Mouse (Mus musculus) adrenal gland, postnatal 10 days (tissue): ENCODE measurements around the gene Fgfr2. TPM values are rescaled to one million over a fixed set of nuclear protein-coding genes. Genes with fewer than 3 reads are reported as not detected.

ENCODE experiments used
- DNase-seq: peaks from one replicate; pipeline ENCODE4 v3.0.0; 2021; ENCODE audit warnings: mixed read lengths
- total RNA-seq, 2 experiments: library from RNA; stranded (reverse); gene quantifications; 2 replicates each; pipeline ENCODE4 v1.2.3; 2021

Gene Fgfr2
- total RNA-seq, 2 experiments from 2014 or later = 128 to 169 TPM

GRCm38 (mm10) chr7:132158321-132159025 is 964.7 kb downstream of the Fgfr2 start:
- DNase-seq = no peak

- peak; percentile 28 for DNase-seq
These were observed 968.7 kb downstream of the Fgfr2 start, which contains the start of gene Cpxm2 for GRCm38 (mm10) chr7:132154368-132154961. Gene Cpxm2 (minus strand): TSS chr7:132154739.

- peak; percentile 15 for DNase-seq
These were observed 969.4 kb downstream of the Fgfr2 start for GRCm38 (mm10) chr7:132153725-132154147.

GRCm38 (mm10) chr7:132145227-132145800 is 977.8 kb downstream of the Fgfr2 start:
- DNase-seq = no peak

- DNase-seq = no peak
These were observed 994.5 kb downstream of the Fgfr2 start for GRCm38 (mm10) chr7:132128687-132129086.

- no peak for DNase-seq
These were observed 998.2 kb downstream of the Fgfr2 start for GRCm38 (mm10) chr7:132124948-132125347.

- no peak for DNase-seq
These were observed 999.9 kb downstream of the Fgfr2 start for GRCm38 (mm10) chr7:132123211-132123610.

GRCm38 (mm10) chr7:132119817-132120216 is 1003.3 kb downstream of the Fgfr2 start:
- DNase-seq = no peak

GRCm38 (mm10) chr7:132111770-132112169 is 1011.4 kb downstream of the Fgfr2 start:
- no peak for DNase-seq

- no peak for DNase-seq
These were observed 1012.8 kb downstream of the Fgfr2 start for GRCm38 (mm10) chr7:132110308-132110707.

- DNase-seq = no peak
These were observed 1016.3 kb downstream of the Fgfr2 start for GRCm38 (mm10) chr7:132106891-132107290.

GRCm38 (mm10) chr7:132105326-132105725 is 1017.8 kb downstream of the Fgfr2 start:
- no peak for DNase-seq

GRCm38 (mm10) chr7:132098441-132098840 is 1024.7 kb downstream of the Fgfr2 start:
- DNase-seq = no peak

- DNase-seq = no peak
These were observed 1028.5 kb downstream of the Fgfr2 start for GRCm38 (mm10) chr7:132094666-132095065.

- DNase-seq = no peak
These were observed 1031.6 kb downstream of the Fgfr2 start for GRCm38 (mm10) chr7:132091551-132091950.

- no peak for DNase-seq
These were observed 1034.5 kb downstream of the Fgfr2 start for GRCm38 (mm10) chr7:132088606-132089005.

- DNase-seq = no peak
These were observed 1035.0 kb downstream of the Fgfr2 start for GRCm38 (mm10) chr7:132088181-132088580.

GRCm38 (mm10) chr7:132075825-132076224 is 1047.3 kb downstream of the Fgfr2 start:
- no peak for DNase-seq

GRCm38 (mm10) chr7:132074503-132074902 is 1048.6 kb downstream of the Fgfr2 start:
- no peak for DNase-seq

- no peak for DNase-seq
These were observed 1052.1 kb downstream of the Fgfr2 start for GRCm38 (mm10) chr7:132070877-132071625.

GRCm38 (mm10) chr7:132067951-132068350 is 1055.2 kb downstream of the Fgfr2 start:
- DNase-seq = no peak

- DNase-seq = peak; percentile 27
These were observed 1055.6 kb downstream of the Fgfr2 start for GRCm38 (mm10) chr7:132067511-132067910.

- peak; percentile 20 for DNase-seq
These were observed 1063.0 kb downstream of the Fgfr2 start for GRCm38 (mm10) chr7:132060116-132060515.
